In genomic region chr2:18022886-18023285, GRCm38 (mm10) we compare ENCODE assay signal across 46 mouse cellular contexts. TPM values are rescaled to one million over a fixed set of nuclear protein-coding genes. Genes with fewer than 3 reads are reported as not detected.
"Had no signal": no experiment of that assay in that cellular context is flagged by ENCODE, and none has a peak within 500 bp of the region (broad histone marks: within the 10 kb centered on the region; RNA-seq: fewer than 3 reads in every experiment).

No protein-coding gene starts in this region.

- H3K27me3 ChIP-seq: limb, embryonic 12.5 days; limb, embryonic 13.5 days; limb, embryonic 15.5 days; lung, embryonic 15.5 days; midbrain, embryonic 12.5 days; midbrain, embryonic 13.5 days; midbrain, embryonic 15.5 days; neural tube, embryonic 12.5 days had no signal

- ATAC-seq: liver, embryonic 12.5 days; liver, postnatal 0 days; lung, postnatal 0 days; midbrain, embryonic 13.5 days; midbrain, embryonic 15.5 days; midbrain, embryonic 16.5 days had no signal

- H3K36me3 ChIP-seq: limb, embryonic 10.5 days; limb, embryonic 12.5 days; limb, embryonic 13.5 days; limb, embryonic 15.5 days; liver, embryonic 12.5 days; liver, embryonic 13.5 days; liver, embryonic 15.5 days; lung, embryonic 15.5 days; midbrain, embryonic 12.5 days; midbrain, embryonic 13.5 days; midbrain, embryonic 15.5 days; neural tube, embryonic 12.5 days had no signal

- H3K9me3 ChIP-seq: limb, embryonic 10.5 days; limb, embryonic 12.5 days; limb, embryonic 13.5 days; limb, embryonic 15.5 days; liver, embryonic 12.5 days; liver, embryonic 13.5 days; liver, embryonic 15.5 days; lung, embryonic 15.5 days; midbrain, embryonic 12.5 days; midbrain, embryonic 13.5 days; midbrain, embryonic 15.5 days; neural tube, embryonic 12.5 days had no signal

- H3K4me2 ChIP-seq: limb, embryonic 12.5 days; limb, embryonic 13.5 days; limb, embryonic 15.5 days; liver, embryonic 11.5 days; liver, embryonic 12.5 days; liver, embryonic 13.5 days; liver, embryonic 15.5 days; lung, embryonic 14.5 days; lung, embryonic 15.5 days; midbrain, embryonic 12.5 days; midbrain, embryonic 13.5 days; midbrain, embryonic 15.5 days; neural tube, embryonic 12.5 days had no signal

- H3K4me3 ChIP-seq: left cerebral cortex, adult 2 months; limb, embryonic 10.5 days; limb, embryonic 12.5 days; limb, embryonic 13.5 days; limb, embryonic 15.5 days; liver, embryonic 12.5 days; liver, embryonic 13.5 days; liver, embryonic 15.5 days; lung, embryonic 15.5 days; megakaryocyte, embryonic 14.5 days; midbrain, embryonic 12.5 days; midbrain, embryonic 13.5 days; midbrain, embryonic 15.5 days; myocyte; neural tube, embryonic 12.5 days had no signal

- DNase-seq: left cerebral cortex, postnatal 4 days; liver; liver, embryonic 13.5 days; liver, postnatal 0 days; lung, adult 18-20 months; lung, embryonic 14.5 days; lung, postnatal 10 days; lung, postnatal 14 days; lung, postnatal 36 days; lung, postnatal 4 days; midbrain, embryonic 14.5 days had no signal

- H3K27ac ChIP-seq: left cerebral cortex, adult 2 months; limb, embryonic 10.5 days; limb, embryonic 12.5 days; limb, embryonic 13.5 days; limb, embryonic 15.5 days; liver, embryonic 12.5 days; liver, embryonic 13.5 days; liver, embryonic 14.5 days; liver, embryonic 15.5 days; lung, embryonic 15.5 days; macrophage; midbrain, embryonic 12.5 days; midbrain, embryonic 13.5 days; midbrain, embryonic 15.5 days; neural tube, embryonic 12.5 days had no signal

- H3K9ac ChIP-seq: limb, embryonic 12.5 days; limb, embryonic 13.5 days; limb, embryonic 15.5 days; liver, embryonic 12.5 days; liver, embryonic 13.5 days; liver, embryonic 14.5 days; liver, embryonic 15.5 days; liver, postnatal 0 days; lung, embryonic 14.5 days; lung, embryonic 15.5 days; midbrain, embryonic 12.5 days; midbrain, embryonic 13.5 days; midbrain, embryonic 15.5 days; neural tube, embryonic 12.5 days had no signal

RNA-seq across cellular contexts. Expression of gene A930004D18Rik, which starts 14.7 kb away (rescaled TPM):
- total RNA-seq: megakaryocyte progenitor cell, adult 5-6 weeks; megakaryocyte-erythroid progenitor cell, adult 5-6 weeks had no signal

RNA-seq across cellular contexts. Expression of gene Skida1, which starts 26.0 kb away (rescaled TPM):
- total RNA-seq: megakaryocyte progenitor cell, adult 5-6 weeks; megakaryocyte-erythroid progenitor cell, adult 5-6 weeks; monocyte, adult 5-6 weeks had no signal
- polyA plus RNA-seq: macrophage had no signal

RNA-seq across cellular contexts. Expression of gene H2al2a, which starts 26.1 kb away (rescaled TPM):
- total RNA-seq: left cerebral cortex, adult 18-20 months; left cerebral cortex, adult 2 months; left cerebral cortex, adult 8-10 months; left cerebral cortex, postnatal 10 days; left cerebral cortex, postnatal 14 days; left cerebral cortex, postnatal 25 days; left cerebral cortex, postnatal 36 days; left cerebral cortex, postnatal 4 days; liver, adult 2 months; megakaryocyte progenitor cell, adult 5-6 weeks; megakaryocyte, adult 5-6 weeks; megakaryocyte-erythroid progenitor cell, adult 5-6 weeks; midbrain, postnatal 0 days had no signal
- polyA plus RNA-seq: limb, embryonic 10.5 days; limb, embryonic 11.5 days; limb, embryonic 12.5 days; limb, embryonic 13.5 days; limb, embryonic 14.5 days; limb, embryonic 15.5 days; liver, adult 2 months; liver, embryonic 11.5 days; liver, embryonic 12.5 days; liver, embryonic 13.5 days; liver, embryonic 14.5 days; liver, embryonic 15.5 days; liver, embryonic 16.5 days; liver, postnatal 0 days; lung, embryonic 14.5 days; lung, embryonic 15.5 days; lung, postnatal 0 days; macrophage; midbrain, embryonic 12.5 days; midbrain, embryonic 13.5 days; midbrain, embryonic 14.5 days; midbrain, embryonic 15.5 days; midbrain, embryonic 16.5 days; midbrain, postnatal 0 days; myocyte; neural tube, embryonic 11.5 days; neural tube, embryonic 12.5 days had no signal
